Mouse (Mus musculus) testis, adult 2 months (tissue): ENCODE data around the gene Sfta2.

Experiments used
- CTCF ChIP-seq: fragments of 200-500 bp; IDR thresholded peaks from 2 replicates; pipeline ENCODE4 v1.5.1; 2012; ENCODE audit warnings: low read depth, mild to moderate bottlenecking, inconsistent platforms, low read length, moderate library complexity; ENCODE audit not compliant: control insufficient read depth, insufficient read depth, insufficient replicate concordance
- POLR2A ChIP-seq: fragments of 200-500 bp; IDR thresholded peaks from 2 replicates; pipeline ENCODE4 v1.6.1; 2012; ENCODE audit warnings: low read depth, mild to moderate bottlenecking, inconsistent platforms, low read length, moderate library complexity; ENCODE audit not compliant: control insufficient read depth

- TF ChIP-seq POLR2A (no peak), CTCF (peak; percentile 84; the same call in 1 of the 2 replicates)
These were observed 44.5 kb upstream of the Sfta2 start for GRCm38 (mm10) chr17:35556812-35557211.
